Mouse (Mus musculus): ENCODE results near the gene Slc31a1. TPM values are rescaled to one million over a fixed set of nuclear protein-coding genes. Genes with fewer than 3 reads are reported as not detected.

The Slc31a1 gene
- polyA plus RNA-seq (2012; rRNA removed), result 68.2 and 69.2 TPM in 2 replicates

DNA sequence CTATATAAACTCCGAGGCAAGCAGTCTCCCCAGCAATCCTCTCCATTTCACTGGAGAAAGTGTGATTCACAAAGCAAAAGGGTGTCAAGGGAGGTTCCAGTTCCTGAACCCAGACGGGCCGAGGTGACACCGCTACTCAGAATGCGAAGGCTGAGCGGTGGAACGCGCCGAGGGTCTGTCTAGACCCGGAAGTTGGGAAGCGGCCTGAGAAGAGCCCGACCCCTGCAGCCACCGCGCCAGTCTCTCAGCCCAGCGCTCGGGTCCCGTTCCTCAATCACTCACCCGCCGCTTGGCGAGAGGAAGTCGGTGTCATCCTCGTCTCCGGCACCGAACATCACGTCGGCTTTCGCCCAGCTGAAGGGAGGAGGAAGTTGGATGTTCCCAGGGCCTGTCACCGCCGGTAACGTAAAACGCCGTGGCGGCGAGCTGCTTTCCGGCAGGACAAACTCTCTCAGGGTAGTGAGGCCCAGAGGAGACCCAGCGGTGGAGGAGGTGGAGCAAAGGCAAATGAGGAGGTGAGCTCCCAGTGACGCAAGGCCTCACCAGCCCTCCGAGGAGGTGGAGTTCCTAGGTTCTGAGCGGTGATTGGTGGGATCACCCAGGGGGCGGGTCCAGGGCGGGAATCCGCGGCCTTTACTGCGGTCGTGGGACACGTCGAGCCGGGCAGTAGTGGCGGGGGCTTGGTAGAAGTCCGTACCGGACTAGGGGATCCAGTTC lies at the start of gene Slc31a1, which contains the start of gene Fkbp15:
TSS of gene Slc31a1 (plus strand) at position 640 of the 717 bp plus-strand sequence.
TSS of gene Fkbp15 (minus strand) at position 461 of the 717 bp plus-strand sequence.
- under 1% methylated on average over 51 of the region's 51 CpGs for WGBS
- DNase-seq (ENCODE audit: low read depth, low spot score), result peak; percentile 95

DNA sequence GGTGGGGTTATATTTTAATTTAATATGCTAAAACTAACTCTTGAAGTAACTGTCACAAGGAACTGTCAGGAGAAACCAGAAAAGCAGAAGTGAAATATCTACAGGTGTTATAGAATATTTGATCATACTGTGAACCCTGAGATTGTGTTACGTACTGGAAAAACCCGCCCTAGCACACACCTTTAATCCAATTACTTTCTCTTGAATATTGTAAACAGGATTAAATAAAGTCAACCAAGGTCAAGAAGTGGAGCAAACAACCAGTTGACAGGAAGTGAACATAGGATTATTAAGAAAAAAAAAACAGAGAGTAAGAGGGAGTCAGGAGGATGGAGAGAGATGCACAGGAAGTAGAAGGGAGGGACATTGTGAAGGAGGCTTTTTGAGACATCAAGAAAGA lies 47.7 kb upstream of the Slc31a1 start:
- no peak for DNase-seq (ENCODE audit: low read depth, low spot score)

DNA sequence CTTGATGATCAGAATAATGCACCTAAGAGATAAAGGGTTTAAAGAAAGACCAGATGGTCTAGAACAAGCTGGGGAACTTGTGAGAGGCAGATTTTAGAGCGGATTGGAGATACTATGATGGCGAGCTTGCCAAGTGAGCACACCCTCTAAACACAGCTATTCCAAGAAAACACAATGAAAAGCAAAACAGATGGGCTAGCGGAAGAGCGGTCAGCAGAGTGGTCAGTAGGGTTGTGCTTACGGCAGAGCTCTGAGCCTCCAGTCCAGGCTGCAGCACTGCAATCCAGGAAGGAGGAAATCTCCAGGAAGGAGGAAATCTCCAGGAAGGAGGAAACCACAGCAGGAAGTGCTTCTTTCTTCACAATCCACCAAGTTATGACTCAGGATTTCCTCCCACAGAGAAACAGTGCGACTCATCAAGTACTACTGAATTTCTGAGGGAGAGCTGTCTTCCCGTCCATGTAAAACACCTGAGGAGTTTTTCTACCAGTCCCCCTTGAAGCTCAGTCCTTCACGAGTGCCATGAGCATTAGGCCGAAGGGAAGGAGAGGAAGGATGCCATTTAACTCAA lies 46.8 kb upstream of the Slc31a1 start:
- no peak for DNase-seq (ENCODE audit: low read depth, low spot score)
- WGBS, result 78% methylated on average over 9 of the region's 9 CpGs

More for the DNA sequence above, 47.7 kb upstream of the Slc31a1 start:
- WGBS, result 82% methylated on average over 2 of the region's 2 CpGs

DNA sequence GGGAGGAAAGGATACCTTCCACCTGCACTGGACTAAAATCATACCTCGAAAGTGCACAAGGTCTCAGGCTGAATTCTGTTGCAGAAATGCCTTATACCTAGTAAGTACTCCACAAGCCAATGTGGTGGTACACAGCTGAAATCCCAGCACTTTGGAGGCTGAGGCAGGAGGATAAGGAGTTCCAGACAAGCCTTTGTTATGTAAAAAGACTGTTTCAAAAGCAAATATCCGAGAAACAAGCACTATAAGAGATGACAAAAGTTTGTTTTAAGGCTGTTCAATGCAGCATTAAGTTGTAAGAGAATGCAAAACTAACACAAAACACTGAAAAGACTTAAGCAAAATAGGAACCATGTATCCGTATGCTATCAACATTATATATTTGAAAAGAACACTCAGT lies 46.0 kb upstream of the Slc31a1 start:
- DNase-seq (ENCODE audit: low read depth, low spot score), result no peak
- 93% methylated on average over 3 of the region's 3 CpGs for WGBS

DNA sequence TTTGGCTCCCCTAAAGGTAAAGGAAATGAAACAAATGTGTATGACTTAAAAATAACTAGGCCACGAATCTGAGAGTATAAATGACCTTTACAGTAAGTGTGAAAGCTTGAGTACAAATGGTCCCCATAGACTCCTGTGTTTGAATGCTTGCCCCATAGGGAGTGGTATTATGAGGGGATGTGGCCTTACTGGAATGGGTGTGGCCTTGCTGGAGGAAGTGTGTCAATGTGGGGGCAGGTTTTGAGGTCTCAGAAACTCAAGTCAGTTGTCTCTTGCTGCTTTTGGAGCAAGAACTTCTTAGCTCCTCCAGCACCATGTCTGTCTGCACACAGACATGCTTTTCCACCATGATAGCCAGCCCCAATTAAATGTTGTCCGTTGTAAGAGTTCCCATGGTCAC lies 44.1 kb upstream of the Slc31a1 start:
- WGBS, result 76% methylated on average over 2 of the region's 2 CpGs
- no peak for DNase-seq (ENCODE audit: low read depth, low spot score)

DNA sequence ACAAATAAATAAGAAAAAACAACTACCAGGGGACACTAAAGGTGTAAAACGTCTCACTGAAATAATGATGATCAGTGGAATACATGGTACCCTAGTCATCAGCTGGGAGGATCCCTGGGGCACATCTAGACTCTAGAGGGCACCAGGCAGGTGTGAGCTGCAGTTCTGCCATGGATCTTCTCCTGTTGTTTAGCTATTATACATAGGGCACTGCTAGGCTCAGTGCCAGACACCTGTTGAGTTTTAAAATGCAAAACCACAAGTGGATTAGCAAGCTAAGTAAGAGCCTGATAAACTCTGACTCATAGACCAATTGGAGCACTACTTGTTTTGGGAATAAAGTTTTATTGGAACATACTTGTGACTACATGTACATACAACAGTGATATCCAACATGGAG lies 42.2 kb upstream of the Slc31a1 start:
- DNase-seq (ENCODE audit: low read depth, low spot score), result no peak
- WGBS, result 64% methylated on average over 1 of the region's 1 CpGs

DNA sequence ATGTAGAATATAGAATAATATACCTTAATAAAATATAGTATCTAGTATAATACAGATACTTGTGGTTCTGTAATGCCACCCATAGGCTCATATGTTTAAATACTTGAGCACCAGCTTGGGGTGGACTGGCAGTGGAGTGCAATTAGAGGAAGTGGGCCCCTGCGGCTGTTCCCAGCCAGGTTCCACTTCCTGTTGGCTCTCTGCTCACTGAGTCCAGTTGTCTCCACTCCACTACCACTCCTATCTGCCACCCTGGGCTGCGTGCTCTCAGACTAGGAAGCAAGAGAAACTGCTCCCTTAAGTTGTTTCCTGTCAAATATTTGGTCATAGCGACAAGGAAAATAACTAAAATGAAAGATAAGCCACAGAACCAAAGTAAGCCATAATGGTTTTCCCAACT lies 37.8 kb upstream of the Slc31a1 start:
- DNase-seq (ENCODE audit: low read depth, low spot score), result no peak
- 74% methylated on average over 3 of the region's 3 CpGs for WGBS

DNA sequence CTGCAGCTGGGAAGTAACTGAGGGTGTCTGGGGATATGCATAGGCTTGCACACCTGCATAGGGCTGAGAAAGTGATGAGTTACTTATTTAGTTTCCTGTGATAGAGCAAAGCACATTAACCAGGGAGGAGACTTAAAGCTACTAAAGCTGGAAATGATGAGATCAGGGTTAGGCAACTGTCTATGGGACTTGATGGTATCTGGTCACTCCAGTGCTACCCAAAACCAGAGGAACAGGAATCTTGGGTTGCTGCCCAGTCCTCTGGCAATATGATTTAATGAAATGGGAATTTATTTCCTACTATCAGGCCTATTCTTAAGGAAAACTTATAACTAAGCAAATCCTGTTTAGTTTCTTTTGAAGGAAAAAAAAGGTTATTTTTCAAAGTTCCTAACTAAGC lies 34.4 kb upstream of the Slc31a1 start:
- DNase-seq (ENCODE audit: low read depth, low spot score), result no peak

DNA sequence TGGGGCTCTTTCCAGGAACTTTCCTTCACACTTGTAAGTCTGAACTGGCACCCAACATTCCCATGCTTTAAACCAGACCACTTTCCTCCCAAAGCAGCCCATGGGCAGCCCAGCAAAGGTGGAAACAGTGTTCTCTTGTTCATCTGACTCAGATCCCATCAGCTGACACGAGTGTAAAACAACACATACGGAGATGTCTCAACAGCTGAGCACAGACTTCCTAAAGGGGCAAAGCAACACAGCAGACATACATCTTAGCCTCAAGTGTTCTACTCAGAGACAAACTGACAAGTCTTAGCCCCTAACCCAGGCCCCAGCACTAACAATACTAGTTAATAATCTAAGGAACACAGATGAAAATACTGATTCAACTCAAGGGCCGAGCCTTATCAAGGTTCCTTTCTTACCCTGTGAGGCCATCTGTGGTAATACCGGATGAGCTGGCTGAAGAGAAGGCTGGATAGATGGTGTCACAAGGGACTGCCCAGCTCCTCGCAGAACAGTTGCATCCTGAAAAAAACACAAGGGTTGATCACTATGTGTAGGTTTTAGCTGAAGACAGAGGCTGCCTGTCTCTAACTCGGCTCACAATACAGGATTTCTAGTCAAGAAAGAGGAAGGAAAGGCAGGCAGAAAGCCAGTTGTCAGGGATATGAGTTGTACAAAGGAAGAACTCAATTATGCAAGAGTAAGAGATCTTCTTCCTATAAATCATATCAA lies 31.4 kb upstream of the Slc31a1 start:
- no peak for DNase-seq (ENCODE audit: low read depth, low spot score)
- 78% methylated on average over 6 of the region's 6 CpGs for WGBS

DNA sequence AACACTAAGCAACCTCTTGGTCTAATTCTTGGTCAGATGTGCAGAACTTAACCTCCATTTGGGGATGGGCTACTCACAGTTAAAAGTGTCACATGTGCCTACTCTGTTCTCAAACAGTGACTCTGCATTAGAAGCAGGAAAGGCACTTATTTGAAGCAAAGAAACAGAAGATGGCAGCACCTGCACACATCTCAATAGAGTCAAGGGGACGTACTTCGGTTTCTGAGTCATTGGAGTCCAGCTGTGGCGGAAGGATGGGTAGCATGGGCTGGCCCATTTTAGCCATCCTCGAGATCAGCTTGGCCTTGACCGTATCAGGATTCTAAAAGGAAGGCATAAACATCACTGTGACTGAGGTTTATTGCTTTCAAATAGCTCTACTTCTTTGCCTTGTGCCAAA lies 28.6 kb upstream of the Slc31a1 start:
- WGBS, result 49% methylated on average over 5 of the region's 5 CpGs
- DNase-seq (ENCODE audit: low read depth, low spot score), result no peak

DNA sequence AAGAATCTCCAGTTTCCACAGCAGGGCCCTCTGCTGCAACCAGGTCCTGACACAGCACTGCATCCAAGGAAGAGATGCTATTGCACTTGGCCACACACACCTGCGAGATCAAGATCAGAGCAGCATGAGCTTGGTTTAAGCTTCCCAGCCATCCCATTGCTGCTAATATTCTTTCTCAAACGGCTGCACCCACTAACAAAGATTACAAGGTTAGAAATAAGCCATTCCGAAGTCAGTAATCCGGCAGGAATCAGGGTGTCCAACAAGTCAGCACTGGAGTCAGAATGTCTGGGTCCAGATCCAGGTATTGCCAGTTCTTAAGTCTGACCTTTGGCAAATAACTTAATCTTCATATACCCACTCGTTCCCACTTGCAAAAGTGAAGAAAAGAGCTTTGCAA lies 22.0 kb upstream of the Slc31a1 start:
- DNase-seq (ENCODE audit: low read depth, low spot score), result no peak
- 88% methylated on average over 5 of the region's 5 CpGs for WGBS

DNA sequence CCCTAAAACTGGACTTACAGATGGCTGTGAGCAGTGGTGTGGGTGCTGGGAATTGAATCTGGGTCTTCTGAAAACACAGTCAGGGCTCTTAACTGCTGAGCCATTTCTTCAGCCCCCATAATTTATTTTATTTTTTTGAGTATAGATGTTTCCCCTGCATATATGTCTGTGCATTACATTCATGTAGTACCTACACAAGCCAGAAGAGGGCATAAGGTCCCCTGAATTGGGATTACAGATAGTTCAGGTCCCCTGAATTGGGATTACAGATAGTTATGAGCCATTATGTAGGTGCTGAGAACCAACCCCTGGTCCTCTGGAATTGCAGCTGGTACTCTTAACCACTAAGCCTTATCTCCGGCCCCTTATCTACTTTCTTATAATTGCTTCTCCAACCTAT lies 16.5 kb upstream of the Slc31a1 start:
- 98% methylated on average over 1 of the region's 1 CpGs for WGBS
- no peak for DNase-seq (ENCODE audit: low read depth, low spot score)

DNA sequence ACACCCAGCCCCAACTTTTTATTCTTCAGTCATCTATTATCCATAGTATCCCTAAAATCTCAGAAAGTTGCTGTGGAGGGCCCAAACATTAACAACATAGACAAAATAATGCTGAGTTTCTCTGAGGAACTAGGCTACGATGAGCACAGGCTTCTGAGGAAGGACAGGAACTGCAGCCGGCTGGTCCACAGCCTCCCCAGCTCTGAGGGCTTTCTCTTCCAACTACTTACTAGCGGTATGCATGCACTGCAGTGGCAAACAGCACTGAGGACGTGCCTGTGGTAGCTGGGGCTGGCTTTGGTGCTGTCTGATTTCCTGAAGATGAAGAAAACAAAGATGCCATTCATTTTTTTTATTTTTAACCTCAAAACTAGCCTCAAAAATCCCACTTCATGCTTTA lies 14.7 kb upstream of the Slc31a1 start:
- no peak for DNase-seq (ENCODE audit: low read depth, low spot score)
- WGBS, result 91% methylated on average over 4 of the region's 4 CpGs

DNA sequence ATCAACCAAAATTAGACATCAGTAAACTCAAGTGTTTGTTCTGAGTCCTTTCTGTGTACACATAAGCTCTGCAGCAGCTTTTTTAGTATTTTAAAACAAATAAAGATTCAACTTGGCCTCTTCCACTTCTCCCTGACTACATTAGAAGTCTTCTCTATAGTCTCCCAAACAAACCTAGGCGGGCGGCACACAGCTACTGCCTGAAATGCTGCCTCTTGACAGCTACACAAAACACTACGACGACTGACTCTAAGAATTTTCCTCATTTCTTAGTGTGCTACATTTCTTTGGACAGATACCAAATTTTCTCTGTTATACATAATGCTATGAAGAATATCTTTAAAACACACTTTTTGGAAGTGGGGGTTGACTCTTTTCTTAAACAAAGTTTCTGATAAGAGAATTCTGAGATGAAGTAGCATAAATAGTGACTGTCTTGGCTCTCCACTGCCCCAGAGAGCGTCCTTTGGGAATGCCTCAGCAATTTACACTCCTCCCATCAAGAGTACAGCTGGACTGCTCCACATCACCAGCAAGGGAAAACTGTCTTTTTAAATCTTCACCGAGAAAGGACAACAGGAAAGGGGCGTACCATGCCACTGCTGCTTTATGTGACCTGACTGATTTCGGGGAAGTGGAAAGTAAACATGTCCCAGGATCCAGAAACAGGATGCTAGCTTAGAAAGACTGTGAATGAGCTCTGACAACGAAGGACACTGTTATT lies 12.8 kb upstream of the Slc31a1 start:
- no peak for DNase-seq (ENCODE audit: low read depth, low spot score)
- whole genome bisulfite sequencing, result 50% methylated on average over 9 of the region's 9 CpGs

DNA sequence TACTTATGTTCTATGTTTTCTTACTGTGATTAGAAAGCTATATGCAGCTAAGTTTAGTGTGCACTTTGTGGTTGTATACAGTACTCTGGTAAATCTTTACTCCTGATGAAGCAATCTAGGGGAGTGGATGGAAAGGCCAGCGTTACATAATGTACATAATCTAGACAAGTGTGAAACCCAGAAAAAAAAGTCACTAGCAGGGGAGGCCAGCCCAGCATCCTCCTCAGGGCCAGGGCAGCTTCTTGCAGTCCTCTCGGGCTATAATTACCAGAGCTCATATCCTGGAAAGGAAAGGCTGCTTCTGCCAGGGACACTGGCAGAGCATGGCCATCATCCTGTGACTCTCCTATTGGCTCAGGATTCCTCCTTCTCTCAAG lies 12.2 kb upstream of the Slc31a1 start:
- WGBS, result 41% methylated on average over 2 of the region's 2 CpGs

DNA sequence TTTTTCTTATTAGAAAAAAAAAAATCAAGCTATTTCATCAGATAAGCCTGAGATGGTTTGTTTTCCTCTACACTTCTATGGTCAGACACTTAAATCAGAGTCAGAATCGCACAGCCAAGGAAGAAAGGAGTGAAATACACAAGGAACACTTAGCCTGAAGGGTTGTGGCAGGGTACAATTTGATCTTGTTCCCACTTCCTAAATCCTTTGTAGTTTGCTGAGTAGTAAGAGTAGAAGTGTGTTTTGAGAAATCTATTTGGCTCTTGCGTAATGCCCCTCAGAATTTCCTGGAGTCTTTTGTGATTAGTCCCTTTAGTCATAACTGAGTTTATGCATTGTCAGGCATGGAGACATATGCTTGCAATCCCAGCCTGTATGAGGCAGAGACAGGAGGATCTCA lies 11.2 kb upstream of the Slc31a1 start:
- WGBS, result 90% methylated on average over 2 of the region's 2 CpGs
- no peak for DNase-seq (ENCODE audit: low read depth, low spot score)

More for the DNA sequence above, 12.2 kb upstream of the Slc31a1 start:
- DNase-seq (ENCODE audit: low read depth, low spot score), result no peak

DNA sequence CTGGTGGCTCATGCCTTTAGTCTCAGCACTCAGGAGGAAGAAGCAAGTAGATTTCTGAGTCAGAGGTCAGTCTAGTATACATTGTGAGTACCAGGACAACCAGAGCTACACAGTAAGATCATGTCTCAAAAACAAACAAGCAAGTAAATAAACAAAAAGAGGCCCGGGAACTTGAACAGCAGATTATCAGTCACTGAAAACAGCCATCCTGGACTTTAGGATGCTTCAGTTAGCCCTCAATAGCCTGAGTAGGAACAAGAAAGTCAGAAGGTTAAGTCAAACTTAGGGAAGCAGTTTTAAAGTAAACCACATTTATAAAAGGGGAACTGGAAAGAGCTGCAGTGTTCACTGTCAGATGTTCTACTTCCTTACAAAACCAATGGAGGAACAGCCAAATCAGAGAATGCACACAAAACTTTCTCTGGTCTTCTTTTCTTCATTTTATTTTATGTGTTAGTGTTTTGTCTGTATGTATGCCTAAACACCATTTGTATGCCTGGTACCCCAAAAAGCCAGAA lies 2.8 kb upstream of the Slc31a1 start:
- DNase-seq (ENCODE audit: low read depth, low spot score), result no peak
- 68% methylated on average over 1 of the region's 1 CpGs for WGBS

DNA sequence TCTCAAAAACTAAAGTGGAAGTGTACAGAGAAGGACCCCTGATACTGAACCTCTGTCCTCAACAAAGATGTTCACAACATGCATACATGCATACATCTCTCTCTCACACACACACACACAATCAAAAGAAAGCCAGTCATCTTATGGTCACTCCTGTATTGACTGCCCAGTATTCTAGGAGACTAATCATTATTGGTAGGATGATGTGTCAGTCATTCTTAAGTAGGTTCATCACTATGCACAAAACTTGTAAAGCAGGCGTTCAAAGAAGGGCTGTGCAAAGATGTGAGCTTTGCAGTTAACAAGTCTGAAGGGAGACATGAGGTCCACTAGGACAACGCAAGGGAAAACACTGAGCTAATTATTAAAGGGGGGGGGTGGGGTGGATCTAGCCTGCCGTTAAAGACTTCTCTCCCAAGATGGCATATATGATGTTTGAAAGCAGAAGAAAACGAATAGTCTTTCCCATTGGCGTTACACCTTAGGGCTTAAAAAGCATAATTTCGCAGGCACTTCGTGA lies 1.2 kb upstream of the Slc31a1 start:
- WGBS, result 22% methylated on average over 7 of the region's 7 CpGs
- DNase-seq (ENCODE audit: low read depth, low spot score), result no peak

DNA sequence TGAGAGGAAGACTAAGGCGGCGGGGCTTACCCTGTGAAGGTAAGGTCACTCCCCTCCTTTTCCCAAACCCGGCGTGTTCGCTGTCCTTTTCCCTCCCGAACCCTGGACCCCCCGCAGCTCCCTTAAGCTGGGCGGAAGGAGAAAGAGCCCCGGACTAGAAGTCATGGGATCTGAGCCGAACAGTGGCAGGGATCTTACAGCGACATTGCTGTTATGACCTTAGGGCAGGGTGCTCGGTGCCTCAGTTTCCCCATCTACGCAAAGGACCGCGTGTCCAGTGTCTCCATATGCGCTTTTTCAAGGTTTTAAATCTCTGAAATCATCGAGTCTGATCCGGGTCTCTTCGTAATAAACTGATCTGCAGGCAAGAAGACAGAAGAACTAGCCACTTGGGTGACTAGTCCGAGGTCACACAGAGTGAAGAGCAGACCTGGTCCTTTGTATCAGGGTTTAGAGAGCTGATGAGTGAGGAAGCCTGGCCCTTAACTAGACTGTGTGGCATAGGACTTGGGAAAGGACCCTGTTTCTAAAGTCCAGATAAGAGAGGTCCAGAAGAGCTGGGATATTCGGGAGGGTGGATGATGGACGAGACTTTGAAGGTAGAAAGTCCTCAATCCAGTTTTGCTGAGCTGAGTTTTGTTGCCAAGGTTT lies 403 bp downstream of the Slc31a1 start:
- under 1% methylated on average over 22 of the region's 22 CpGs for WGBS
- no peak for DNase-seq (ENCODE audit: low read depth, low spot score)
